Mouse (Mus musculus): ENCODE data around the gene Pdgfc.

DNA sequence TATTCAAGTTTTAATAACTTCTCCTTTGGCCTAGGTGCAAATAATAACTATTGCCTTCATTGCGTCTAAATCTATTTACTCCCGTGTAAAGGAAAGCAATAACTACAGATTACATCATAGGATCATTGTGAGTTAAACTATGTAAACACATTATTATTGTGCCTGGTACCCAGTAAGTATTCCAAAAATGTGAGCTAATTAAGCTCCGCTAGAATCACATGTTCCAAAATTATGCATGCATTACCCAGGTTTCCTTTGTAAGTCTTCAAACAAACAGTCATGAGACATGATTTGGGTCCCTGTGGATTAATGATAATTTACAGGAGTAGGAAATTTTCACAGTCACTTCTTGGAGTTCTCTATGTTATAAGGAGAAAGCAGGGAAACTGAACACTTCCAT lies 174.9 kb downstream of the Pdgfc start:
- TF ChIP-seq POLR2A (IDR thresholded peaks at IDR 0.05; ENCODE audit: extremely low read depth, insufficient read depth, low read length) (no peak), CTCF (IDR thresholded peaks at IDR 0.05; ENCODE audit: extremely low read depth, insufficient read depth, low read length) (no peak)

Measured in cortical plate, adult 2 months (tissue).